Mouse (Mus musculus) ES-Bruce4 (cell line): ENCODE data around the gene Fxyd2.

ENCODE experiments used
- CTCF ChIP-seq: IDR thresholded peaks from one replicate; pipeline ENCODE4 v1.8.1; 2011; ENCODE audit warnings: low read depth, low read length
- EP300 ChIP-seq: IDR thresholded peaks from 2 replicates; pipeline ENCODE4 v1.6.1; 2011; ENCODE audit warnings: low read depth, low read length; ENCODE audit not compliant: insufficient read depth
- POLR2A ChIP-seq: IDR thresholded peaks from one replicate; pipeline ENCODE4 v1.8.1; 2011; ENCODE audit warnings: low read length; ENCODE audit not compliant: insufficient read depth

GRCm38 (mm10) chr9:45401851-45402250 lies 2.4 kb downstream of the Fxyd2 start:
- no peak for TF ChIP-seq CTCF
- no peak for TF ChIP-seq POLR2A
- TF ChIP-seq EP300, result no peak
